Mouse (Mus musculus) lung, adult 2 months (tissue): Measurements from ENCODE around the gene Tdrd6. TPM values are rescaled to one million over a fixed set of nuclear protein-coding genes. Genes with fewer than 3 reads are reported as not detected.

Experiments
- DNase-seq: peaks from one replicate; pipeline ENCODE4 v3.0.0; 2022
- H3K4me1 ChIP-seq: fragments of 200-500 bp; 2 replicates; pipeline ENCODE4 v1.6.1; 2011; ENCODE audit warnings: low read length; ENCODE audit not compliant: control insufficient read depth, insufficient read depth
- H3K4me3 ChIP-seq: fragments of 200-500 bp; replicated peaks from 2 replicates; pipeline ENCODE3; 2011; ENCODE audit warnings: low read depth, mild to moderate bottlenecking, control low read depth, low read length; ENCODE audit errors: extremely low read depth
- CTCF ChIP-seq: fragments of 200-500 bp; IDR thresholded peaks from 2 replicates; pipeline ENCODE4 v1.5.1; 2011; ENCODE audit warnings: mild to moderate bottlenecking, low read length, control low read depth; ENCODE audit not compliant: insufficient read depth
- POLR2A ChIP-seq: fragments of 200-500 bp; IDR thresholded peaks from 2 replicates; pipeline ENCODE4 v1.6.1; 2011; ENCODE audit warnings: low read depth, mild to moderate bottlenecking, control low read depth, low read length, borderline replicate concordance; ENCODE audit errors: extremely low read depth
- WGBS: fragments of 180-500 bp; shearing (Covaris S2); methylation state at CpG from one replicate; pipeline ENCODE4 v1.1.7; 2018; 5-methylcytosine and 5-hydroxymethylcytosine counted together
- polyA plus RNA-seq: library from polyadenylated mRNA; depleted of rRNA; stranded (reverse); fragments of >200 nt; gene quantifications from 2 replicates; pipeline ENCODE4 v1.2.3, GENCODE M21; 2012; rRNA removed

Tdrd6 gene
- polyA plus RNA-seq = 0.13 TPM in 1 of 2 replicates, not detected in the other

DNA sequence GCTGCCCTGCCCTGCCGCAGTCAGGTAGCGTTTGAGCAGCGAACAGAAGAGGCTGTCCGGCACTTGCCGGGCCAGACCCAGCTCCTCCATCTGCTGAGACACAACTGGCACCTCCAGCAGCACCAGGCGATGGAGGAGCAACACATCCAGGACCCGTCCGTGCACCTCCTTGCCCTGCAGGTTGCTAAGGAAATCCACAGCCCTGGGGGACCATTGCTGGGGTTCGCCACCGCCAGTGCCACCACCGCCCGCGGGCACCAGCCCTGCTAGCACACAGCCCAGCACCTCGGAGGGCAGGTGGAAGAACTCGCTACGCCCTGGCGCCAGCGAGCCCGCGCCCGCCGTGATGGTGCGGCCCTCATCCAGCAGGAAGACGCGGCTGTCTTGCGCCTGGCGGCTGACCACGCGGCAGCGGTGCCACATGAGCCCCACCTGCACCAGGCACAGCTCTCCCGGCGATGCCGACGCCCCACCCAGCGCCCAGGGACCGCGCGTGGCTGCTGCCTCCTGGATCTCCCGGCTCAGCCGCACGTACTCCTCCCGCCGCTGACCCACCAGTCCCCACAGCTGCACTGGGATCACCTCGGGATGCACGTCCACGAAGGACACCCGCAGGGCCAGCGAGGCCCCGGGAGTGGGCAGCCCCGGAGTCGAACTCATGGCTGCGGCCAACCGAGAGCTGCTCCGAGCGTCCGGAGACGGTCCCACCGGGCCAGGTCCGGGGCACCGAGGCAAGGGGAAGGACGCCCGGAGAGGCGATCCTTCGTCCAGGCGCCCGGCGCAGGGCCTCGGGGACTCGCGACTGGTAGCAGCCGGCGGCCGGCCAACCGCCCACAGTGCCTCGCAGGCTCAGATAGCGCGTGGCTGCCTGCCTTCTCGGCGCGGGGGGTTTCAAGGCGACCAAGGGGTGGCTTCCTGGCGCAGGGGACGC lies at the start of gene Tdrd6:
Gene Tdrd6 (minus strand): TSS at position 804 of the 931 bp plus-strand sequence.
- TF ChIP-seq CTCF (no peak), POLR2A (no peak)
- no peak within 1 kb of the TSS for H3K4me3 ChIP-seq
- WGBS = 4% methylated on average over 83 of the region's 83 CpGs
- H3K4me1 ChIP-seq = no peaks in the 10 kb centered on the region
- DNase-seq = no peak

GRCm38 (mm10) chr17:43677317-43677716 lies 47.2 kb upstream of the Tdrd6 start:
- DNase-seq = no peak
- peaks cover 6% of the 10 kb centered on the region for H3K4me1 ChIP-seq
- no peak overlapping the region for H3K4me3 ChIP-seq
- TF ChIP-seq CTCF = no peak
- TF ChIP-seq POLR2A = no peak
- 65% methylated on average over 1 of the region's 1 CpGs for WGBS

DNA sequence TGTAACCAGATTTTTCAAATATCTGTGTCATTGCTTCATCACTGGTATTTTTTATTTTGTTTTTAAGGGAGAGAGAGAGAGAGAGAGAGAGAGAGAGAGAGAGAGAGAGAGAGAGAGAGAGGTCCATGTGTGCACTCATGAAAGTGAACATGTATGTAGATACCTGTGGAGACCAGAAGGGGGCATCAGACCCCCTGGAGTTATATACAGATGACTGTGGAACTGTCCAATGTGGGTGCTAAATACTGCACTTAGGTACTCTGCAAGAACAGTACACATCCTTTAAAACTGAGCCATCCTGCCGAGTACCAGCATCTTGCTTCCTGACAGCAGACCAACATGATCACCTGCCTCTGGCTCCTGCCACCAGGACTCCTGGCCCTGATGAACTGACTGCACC lies 46.1 kb upstream of the Tdrd6 start:
- WGBS = 95% methylated on average over 1 of the region's 1 CpGs
- Histone ChIP-seq H3K4me3 (no peak overlapping the region), H3K4me1 (peaks cover 6% of the 10 kb centered on the region)
- DNase-seq = no peak
- TF ChIP-seq POLR2A = no peak
- no peak for TF ChIP-seq CTCF

DNA sequence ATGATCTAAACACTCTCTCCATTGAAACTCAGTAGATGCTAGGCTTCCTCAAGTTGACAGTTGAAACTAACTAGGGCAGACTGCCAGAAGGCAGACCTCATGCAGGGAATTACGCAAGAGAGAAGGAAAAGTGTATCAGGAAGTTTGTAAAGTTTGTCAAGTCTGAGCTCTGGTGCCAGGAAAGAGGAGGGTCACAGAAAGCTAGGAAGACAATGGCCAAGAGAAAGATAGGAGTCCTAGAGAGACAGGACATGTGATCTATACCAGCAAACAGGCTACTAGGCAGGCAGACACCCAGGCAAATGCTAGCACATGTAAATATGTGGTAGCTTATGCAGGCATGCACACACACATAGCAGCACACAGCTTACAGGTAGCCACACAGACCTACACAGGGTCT lies 45.1 kb upstream of the Tdrd6 start:
- peak; percentile 36 for DNase-seq
- TF ChIP-seq POLR2A (no peak), CTCF (no peak)
- WGBS = 13% methylated on average over 1 of the region's 1 CpGs
- H3K4me1 ChIP-seq = peaks cover 6% of the 10 kb centered on the region
- H3K4me3 ChIP-seq = no peak overlapping the region

GRCm38 (mm10) chr17:43671907-43672306 lies 41.8 kb upstream of the Tdrd6 start:
- DNase-seq = no peak
- 57% methylated on average over 4 of the region's 4 CpGs for WGBS

GRCm38 (mm10) chr17:43669145-43669695 lies 39.1 kb upstream of the Tdrd6 start:
- no peak for DNase-seq
- TF ChIP-seq CTCF (no peak), POLR2A (no peak)
- Histone ChIP-seq H3K4me3 (no peak overlapping the region), H3K4me1 (no peaks in the 10 kb centered on the region)
- 51% methylated on average over 6 of the region's 6 CpGs for WGBS

More at GRCm38 (mm10) chr17:43671907-43672306, 41.8 kb upstream of the Tdrd6 start:
- TF ChIP-seq POLR2A (no peak), CTCF (no peak)
- no peak overlapping the region for H3K4me3 ChIP-seq
- peaks cover 6% of the 10 kb centered on the region for H3K4me1 ChIP-seq

- TF ChIP-seq CTCF (no peak), POLR2A (no peak)
- WGBS = under 1% methylated on average over 17 of the region's 17 CpGs
- Histone ChIP-seq H3K4me3 (peak within 1 kb of the TSS; percentile 66), H3K4me1 (no peaks in the 10 kb centered on the region)
- DNase-seq = no peak
Measured at GRCm38 (mm10) chr17:43667290-43667843, 37.3 kb upstream of the Tdrd6 start, which contains the start of gene Cyp39a1. TSS of gene Cyp39a1 (plus strand) at chr17:43667425.

GRCm38 (mm10) chr17:43666576-43667289 lies 36.6 kb upstream of the Tdrd6 start, which contains the start of gene Slc25a27:
TSS of gene Slc25a27 (minus strand) at chr17:43667214.
- peak; percentile 88 for DNase-seq
- TF ChIP-seq CTCF (no peak), POLR2A (peak; percentile 40; the same call in 1 of the 2 replicates)
- WGBS = under 1% methylated on average over 41 of the region's 41 CpGs

More at GRCm38 (mm10) chr17:43666576-43667289, 36.6 kb upstream of the Tdrd6 start, which contains the start of gene Slc25a27:
- Histone ChIP-seq H3K4me1 (no peaks in the 10 kb centered on the region), H3K4me3 (peak within 1 kb of the TSS; percentile 66)
